Mouse (Mus musculus): ENCODE data around the gene Tmem59l.

The Tmem59l gene

GRCm38 (mm10) chr8:70507027-70507393 lies 19.9 kb upstream of the Tmem59l start:
- DNase-seq (ENCODE audit: low spot score in 2 of 2) = no peak

- DNase-seq (ENCODE audit: low spot score in 2 of 2) = peak; percentile 92 to 93
Observed at GRCm38 (mm10) chr8:70506328-70507026, 19.3 kb upstream of the Tmem59l start, which contains the start of gene Rex1bd. TSS of gene Rex1bd (minus strand) at chr8:70506752.

GRCm38 (mm10) chr8:70505698-70506327 lies 18.7 kb upstream of the Tmem59l start:
- no peak for DNase-seq (ENCODE audit: low spot score in 2 of 2)

GRCm38 (mm10) chr8:70504851-70505250 lies 17.7 kb upstream of the Tmem59l start:
- peak; percentile 82 to 85 for DNase-seq (ENCODE audit: low spot score in 2 of 2)

GRCm38 (mm10) chr8:70504291-70504716 lies 17.1 kb upstream of the Tmem59l start:
- DNase-seq (ENCODE audit: low spot score in 2 of 2) = peak in 1 of 2 experiments; percentile 63

GRCm38 (mm10) chr8:70503062-70503750 lies 16.0 kb upstream of the Tmem59l start:
- DNase-seq (ENCODE audit: low spot score in 2 of 2) = peak in 1 of 2 experiments; percentile 59

GRCm38 (mm10) chr8:70502540-70502939 lies 15.4 kb upstream of the Tmem59l start:
- no peak for DNase-seq (ENCODE audit: low spot score in 2 of 2)

- DNase-seq (ENCODE audit: low spot score in 2 of 2) = no peak
Observed at GRCm38 (mm10) chr8:70501820-70502529, 14.8 kb upstream of the Tmem59l start.

- DNase-seq (ENCODE audit: low spot score in 2 of 2) = no peak
Observed at GRCm38 (mm10) chr8:70500386-70501301, 13.5 kb upstream of the Tmem59l start.

GRCm38 (mm10) chr8:70495771-70496062 lies 8.6 kb upstream of the Tmem59l start:
- no peak for DNase-seq (ENCODE audit: low spot score in 2 of 2)

GRCm38 (mm10) chr8:70495001-70495770 lies 8.0 kb upstream of the Tmem59l start:
- DNase-seq (ENCODE audit: low spot score in 2 of 2) = no peak

- no peak for DNase-seq (ENCODE audit: low spot score in 2 of 2)
Observed at GRCm38 (mm10) chr8:70494416-70494945, 7.3 kb upstream of the Tmem59l start.

- no peak for DNase-seq (ENCODE audit: low spot score in 2 of 2)
Observed at GRCm38 (mm10) chr8:70493692-70494415, 6.7 kb upstream of the Tmem59l start.

- no peak for DNase-seq (ENCODE audit: low spot score in 2 of 2)
Observed at GRCm38 (mm10) chr8:70492664-70493640, 5.8 kb upstream of the Tmem59l start, which contains the start of gene Crlf1. TSS of gene Crlf1 (plus strand) at chr8:70493158.

- no peak for DNase-seq (ENCODE audit: low spot score in 2 of 2)
Observed at GRCm38 (mm10) chr8:70490880-70491495, 3.8 kb upstream of the Tmem59l start.

GRCm38 (mm10) chr8:70490061-70490879 lies 3.1 kb upstream of the Tmem59l start:
- no peak for DNase-seq (ENCODE audit: low spot score in 2 of 2)

GRCm38 (mm10) chr8:70489576-70489975 lies 2.4 kb upstream of the Tmem59l start:
- no peak for DNase-seq (ENCODE audit: low spot score in 2 of 2)

Measured in frontal cortex, postnatal 36 days (tissue).